Mouse (Mus musculus): ENCODE data around the gene Mmp24.
A peak's percentile ranks its signal among the peaks of the same experiment; 100 is the strongest.
"Not testable (repeated sequence)": the region's sequence is repeated elsewhere in the genome, so short reads cannot be mapped to it uniquely, and the experiment has no call there.

The Mmp24 gene

GRCm38 (mm10) chr2:155814829-155815228, 39.7 kb downstream of the Mmp24 start:
- peak; percentile 85 for DNase-seq (ENCODE audit: low read depth, low spot score)

- DNase-seq (ENCODE audit: low read depth, low spot score) = peak; percentile 54
Observed at GRCm38 (mm10) chr2:155816179-155816578, 41.0 kb downstream of the Mmp24 start.

- DNase-seq (ENCODE audit: low read depth, low spot score) = peak; percentile 39
Observed at GRCm38 (mm10) chr2:155817301-155818245, 42.4 kb downstream of the Mmp24 start.

- DNase-seq (ENCODE audit: low read depth, low spot score) = peak; percentile 98
Observed at GRCm38 (mm10) chr2:155818596-155819391, 43.7 kb downstream of the Mmp24 start.

GRCm38 (mm10) chr2:155819392-155819448, 44.1 kb downstream of the Mmp24 start, which contains the start of gene BC029722:
TSS of gene BC029722 (minus strand) at chr2:155819426.
- no peak for DNase-seq (ENCODE audit: low read depth, low spot score)

- peak; percentile 50 for DNase-seq (ENCODE audit: low read depth, low spot score)
Observed at GRCm38 (mm10) chr2:155819449-155820251, 44.5 kb downstream of the Mmp24 start.

GRCm38 (mm10) chr2:155820779-155821178, 45.6 kb downstream of the Mmp24 start:
- DNase-seq (ENCODE audit: low read depth, low spot score) = no peak

GRCm38 (mm10) chr2:155823722-155824121, 48.6 kb downstream of the Mmp24 start:
- no peak for DNase-seq (ENCODE audit: low read depth, low spot score)

GRCm38 (mm10) chr2:155825904-155826629, 50.9 kb downstream of the Mmp24 start:
- DNase-seq (ENCODE audit: low read depth, low spot score) = peak; percentile 39

- DNase-seq (ENCODE audit: low read depth, low spot score) = peak; percentile 96
Observed at GRCm38 (mm10) chr2:155826630-155827424, 51.7 kb downstream of the Mmp24 start, which contains the start of gene Eif6. TSS of gene Eif6 (minus strand) at chr2:155826925.

GRCm38 (mm10) chr2:155830841-155831240, 55.7 kb downstream of the Mmp24 start:
- no peak for DNase-seq (ENCODE audit: low read depth, low spot score)

- DNase-seq (ENCODE audit: low read depth, low spot score) = no peak
Observed at GRCm38 (mm10) chr2:155831302-155831701, 56.2 kb downstream of the Mmp24 start.

GRCm38 (mm10) chr2:155832087-155832486, 56.9 kb downstream of the Mmp24 start:
- DNase-seq (ENCODE audit: low read depth, low spot score) = not testable (repeated sequence)

GRCm38 (mm10) chr2:155834732-155835131, 59.6 kb downstream of the Mmp24 start, which contains the start of gene Fam83c:
TSS of gene Fam83c (minus strand) at chr2:155834854.
- no peak for DNase-seq (ENCODE audit: low read depth, low spot score)

GRCm38 (mm10) chr2:155837961-155838360, 62.8 kb downstream of the Mmp24 start:
- no peak for DNase-seq (ENCODE audit: low read depth, low spot score)

- no peak for DNase-seq (ENCODE audit: low read depth, low spot score)
Observed at GRCm38 (mm10) chr2:155838961-155839360, 63.8 kb downstream of the Mmp24 start.

- DNase-seq (ENCODE audit: low read depth, low spot score) = no peak
Observed at GRCm38 (mm10) chr2:155846930-155847329, 71.8 kb downstream of the Mmp24 start.

GRCm38 (mm10) chr2:155848291-155848690, 73.1 kb downstream of the Mmp24 start:
- DNase-seq (ENCODE audit: low read depth, low spot score) = peak; percentile 93

GRCm38 (mm10) chr2:155849464-155849863, 74.3 kb downstream of the Mmp24 start:
- DNase-seq (ENCODE audit: low read depth, low spot score) = no peak

- DNase-seq (ENCODE audit: low read depth, low spot score) = no peak
Observed at GRCm38 (mm10) chr2:155850120-155850519, 75.0 kb downstream of the Mmp24 start.
